Comparison of ENCODE assay signal across 8 mouse cellular contexts in genomic region chr9:82829007-82829689, GRCm38 (mm10). TPM values are rescaled to one million over a fixed set of nuclear protein-coding genes. Genes with fewer than 3 reads are reported as not detected.
DNase-seq lines count a peak whose midpoint lies in the region; ATAC-seq lines count a peak whose summit lies in the region.

Gene Irak1bp1, plus strand, starts transcription at chr9:82829540.

- peak within 1 kb of the TSS; percentile 83 for H3K4me3 ChIP-seq in erythroblast, embryonic 14.5 days (replicated peaks)
- peak within 1 kb of the TSS; percentile 74 for H3K4me3 ChIP-seq in embryonic facial prominence, embryonic 11.5 days (ENCODE audit: low read depth, low read length)
- H3K4me3 ChIP-seq in midbrain, embryonic 11.5 days (ENCODE audit: low read depth, low read length) = peak within 1 kb of the TSS; percentile 70

- 8% methylated on average over 20 of the region's 20 CpGs for WGBS in embryonic facial prominence, embryonic 11.5 days
- 11% methylated on average over 20 of the region's 20 CpGs for WGBS in midbrain, embryonic 11.5 days

- H3K27me3 ChIP-seq in erythroblast, embryonic 14.5 days (ENCODE audit: control insufficient read depth) = no peaks in the 10 kb centered on the region
- no peaks in the 10 kb centered on the region for H3K27me3 ChIP-seq in embryonic facial prominence, embryonic 11.5 days (ENCODE audit: control insufficient read depth, insufficient read depth, low read length)
- no peaks in the 10 kb centered on the region for H3K27me3 ChIP-seq in midbrain, embryonic 11.5 days (ENCODE audit: control insufficient read depth, insufficient read depth, low read length)

- H3K27ac ChIP-seq in embryonic facial prominence, embryonic 11.5 days (replicated peaks; ENCODE audit: low read depth, low read length) = peak within 1 kb of the TSS; percentile 81
- H3K27ac ChIP-seq in midbrain, embryonic 11.5 days (ENCODE audit: low read depth, low read length) = peak within 1 kb of the TSS; percentile 91

- H3K9ac ChIP-seq in embryonic facial prominence, embryonic 11.5 days (replicated peaks; ENCODE audit: low read length) = peak within 1 kb of the TSS; percentile 87
- peak within 1 kb of the TSS; percentile 79 for H3K9ac ChIP-seq in midbrain, embryonic 11.5 days (ENCODE audit: low read length)

- intact Hi-C loops in gastrocnemius, postnatal 36 days (cut with DNase I) = no loop called here

- no peaks in the 10 kb centered on the region; the same call in 1 of the 2 replicates for H3K36me3 ChIP-seq in erythroblast, embryonic 14.5 days (ENCODE audit: control insufficient read depth)
- H3K36me3 ChIP-seq in embryonic facial prominence, embryonic 11.5 days (replicated peaks; ENCODE audit: control insufficient read depth, insufficient read depth, low read depth, low read length) = no peaks in the 10 kb centered on the region; the same call in 1 of the 2 replicates
- no peaks in the 10 kb centered on the region; the same call in 1 of the 2 replicates for H3K36me3 ChIP-seq in midbrain, embryonic 11.5 days (ENCODE audit: control insufficient read depth, insufficient read depth, low read length)

- H3K4me2 ChIP-seq in embryonic facial prominence, embryonic 11.5 days (ENCODE audit: low read depth, low read length) = peak within 1 kb of the TSS; percentile 67
- H3K4me2 ChIP-seq in midbrain, embryonic 11.5 days = peak within 1 kb of the TSS; percentile 54

- no peak for ATAC-seq in erythroblast, adult 5-6 weeks (replicated peaks; ENCODE audit: low FRiP score, poor library complexity, severe bottlenecking)
- ATAC-seq in embryonic facial prominence, embryonic 11.5 days (replicated peaks; ENCODE audit: insufficient number of reproducible peaks, low FRiP score, low TSS enrichment, low read depth) = peak; percentile 5; the same call in 1 of the 2 replicates
- ATAC-seq in midbrain, embryonic 11.5 days (ENCODE audit: low FRiP score) = peak; percentile 18

- no peaks in the 10 kb centered on the region; the same call in 1 of the 2 replicates for H3K9me3 ChIP-seq in erythroblast, embryonic 14.5 days (ENCODE audit: control insufficient read depth, low read length)
- H3K9me3 ChIP-seq in embryonic facial prominence, embryonic 11.5 days (replicated peaks; ENCODE audit: control insufficient read depth, low read length) = no peaks in the 10 kb centered on the region
- H3K9me3 ChIP-seq in midbrain, embryonic 11.5 days (ENCODE audit: control insufficient read depth, low read length) = no peaks in the 10 kb centered on the region

- DNase-seq in B cell, adult 2 months = peak; percentile 8 to 9
- peak; percentile 9 for DNase-seq in embryonic facial prominence, embryonic 11.5 days (ENCODE audit: low spot score)
- DNase-seq in layer of hippocampus, adult 8-10 months (ENCODE audit: low spot score in 2 of 2) = no peak
- DNase-seq in midbrain, embryonic 11.5 days (ENCODE audit: low spot score, missing footprints) = peak; percentile 90
- DNase-seq in thymus, postnatal 0 days (ENCODE audit: low spot score) = no peak
- no peak for DNase-seq in gastrocnemius, postnatal 36 days

- peaks cover 13% of the 10 kb centered on the region for H3K4me1 ChIP-seq in erythroblast, embryonic 14.5 days (ENCODE audit: control insufficient read depth)
- no peaks in the 10 kb centered on the region for H3K4me1 ChIP-seq in embryonic facial prominence, embryonic 11.5 days (ENCODE audit: control insufficient read depth, insufficient read depth, low read length)
- H3K4me1 ChIP-seq in midbrain, embryonic 11.5 days (ENCODE audit: control insufficient read depth, insufficient read depth, low read length) = peaks cover 6% of the 10 kb centered on the region

RNA-seq across cellular contexts. Expression of gene Irak1bp1, which starts in this region (rescaled TPM):
- not detected in 2 replicates for polyA plus RNA-seq in erythroblast, embryonic 14.5 days (2012)
- not detected in 2 replicates for total RNA-seq in erythroblast, adult 5-6 weeks (2015; ENCODE audit: low replicate concordance)
- 0.77 TPM in 1 of 2 replicates, not detected in the other for total RNA-seq in erythroblast, adult 5-6 weeks (2017; ENCODE audit: low replicate concordance)
- polyA plus RNA-seq in embryonic facial prominence, embryonic 11.5 days (2014; fragmentation: Nextera tagmentation; extraction: Ambion mirVana) = 34.2 and 38.3 TPM in 2 replicates
- 10 to 100 TPM; 17.0 to 19.1 (median 18.5) TPM for total RNA-seq in layer of hippocampus, adult 8-10 months (2022)
- polyA plus RNA-seq in midbrain, embryonic 11.5 days (2014; fragmentation: Nextera tagmentation; extraction: Ambion mirVana) = 31.3 and 34.2 TPM in 2 replicates
- polyA plus RNA-seq in thymus, postnatal 0 days (2015; fragmentation: Nextera tagmentation; extraction: Ambion mirVana) = 8.5 and 8.7 TPM in 2 replicates
- 1 to 10 TPM; 1.5 to 1.9 TPM for total RNA-seq in gastrocnemius, postnatal 36 days (2021)

Comparison
In these comparisons a context has a peak if more than half of its experiments do, and no peak if none do; other contexts are left out.
1. RNA of gene Irak1bp1 (total RNA-seq): 17.0 to 19.1 TPM in layer of hippocampus, adult 8-10 months; 1.5 to 1.9 TPM in gastrocnemius, postnatal 36 days and 0.77 TPM in erythroblast, adult 5-6 weeks; every median in the first group is over 4 times any median in the second.
2. DNase-seq: peak in B cell, adult 2 months (2 of 2), embryonic facial prominence, embryonic 11.5 days (single experiment) and midbrain, embryonic 11.5 days (single experiment); none in layer of hippocampus, adult 8-10 months (0 of 2), thymus, postnatal 0 days (single experiment) and gastrocnemius, postnatal 36 days (0 of 2).
3. Peak in every context shown above with its lines, with median percentiles within 50 percentile points of each other: H3K4me3 ChIP-seq.